Mouse (Mus musculus) forebrain, embryonic 14.5 days (tissue): ENCODE data around the gene Tuba3a. TPM values are rescaled to one million over a fixed set of nuclear protein-coding genes. Genes with fewer than 3 reads are reported as not detected.
A peak's percentile ranks its signal among the peaks of the same experiment; 100 is the strongest.
"Not testable (repeated sequence)": the region's sequence is repeated elsewhere in the genome, so short reads cannot be mapped to it uniquely, and the experiment has no call there.

ENCODE experiments used
- ATAC-seq: fragments of 200-750 bp; cut with Nextera tagmentation; 2 replicates; pipeline ENCODE4 v1.8.0; 2017; ENCODE audit warnings: mild to moderate bottlenecking, moderate library complexity
- DNase-seq: peaks from one replicate; pipeline ENCODE4 v3.0.0-alpha.2; 2015; ENCODE audit warnings: low spot score
- H3K27ac ChIP-seq: fragments of 300-500 bp; sonication (generic); 2 replicates; pipeline ENCODE4 v1.5.1; 2014; ENCODE audit warnings: low read depth, mild to moderate bottlenecking, control low read depth, low read length, moderate library complexity
- H3K27me3 ChIP-seq: fragments of 300-500 bp; sonication (generic); replicated peaks from 2 replicates; pipeline ENCODE4 v1.6.1; 2014; ENCODE audit warnings: low read length, control low read depth, mixed read lengths; ENCODE audit not compliant: control insufficient read depth, insufficient read depth
- H3K36me3 ChIP-seq: fragments of 300-500 bp; sonication (generic); 2 replicates; pipeline ENCODE4 v1.6.1; 2014; ENCODE audit warnings: low read length, control low read depth; ENCODE audit not compliant: control insufficient read depth, insufficient read depth
- H3K4me1 ChIP-seq: fragments of 300-500 bp; sonication (generic); 2 replicates; pipeline ENCODE4 v1.6.1; 2014; ENCODE audit warnings: antibody characterized with exemption, low read length, control low read depth; ENCODE audit not compliant: control insufficient read depth, insufficient read depth
- H3K4me2 ChIP-seq: fragments of 300-500 bp; sonication (generic); 2 replicates; pipeline ENCODE4 v1.6.1; 2014; ENCODE audit warnings: mild to moderate bottlenecking, control low read depth, low read length
- H3K4me3 ChIP-seq: fragments of 300-500 bp; sonication (generic); 2 replicates; pipeline ENCODE4 v1.5.1; 2014; ENCODE audit warnings: low read depth, low read length, control low read depth
- H3K9ac ChIP-seq: fragments of 300-500 bp; sonication (generic); 2 replicates; pipeline ENCODE4 v1.6.1; 2014; ENCODE audit warnings: mild to moderate bottlenecking, low read length, control low read depth, moderate library complexity
- H3K9me3 ChIP-seq: fragments of 300-500 bp; sonication (generic); replicated peaks from 2 replicates; pipeline ENCODE4 v1.6.1; 2016; ENCODE audit warnings: low read length, control low read depth, mixed read lengths; ENCODE audit not compliant: control insufficient read depth
- WGBS: fragments of 180-500 bp; shearing (Covaris S2); extraction: QIAGEN DNeasy Blood & Tissue Kit; methylation state at CpG from one replicate; pipeline ENCODE4 v1.1.7; 2014; 5-methylcytosine and 5-hydroxymethylcytosine counted together
- polyA plus RNA-seq: library from polyadenylated mRNA; unstranded; fragments of >200 nt; fragmentation: Nextera tagmentation; extraction: Ambion mirVana; gene quantifications from 2 replicates; pipeline ENCODE4 v1.2.1, GENCODE M21; 2014

The Tuba3a gene
- polyA plus RNA-seq, 1 experiment from 2014 or later = 0.15 TPM

DNA sequence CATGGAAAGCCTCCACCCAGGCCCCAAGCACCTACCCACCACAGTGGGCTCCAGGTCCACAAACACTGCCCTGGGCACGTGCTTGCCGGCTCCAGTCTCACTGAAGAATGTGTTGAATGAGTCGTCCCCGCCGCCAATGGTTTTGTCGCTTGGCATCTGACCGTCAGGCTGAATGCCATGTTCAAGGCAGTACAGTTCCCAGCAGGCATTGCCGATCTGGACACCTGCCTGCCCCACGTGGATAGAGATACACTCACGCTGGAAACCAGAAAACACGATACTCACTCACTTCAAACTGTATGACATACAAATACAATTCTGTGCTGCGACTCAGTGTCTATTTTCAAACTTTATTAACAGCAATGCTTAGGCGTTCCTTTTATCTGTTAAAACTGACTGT is 3.1 kb downstream of the Tuba3a start:
- not testable (repeated sequence) for H3K4me3 ChIP-seq, ATAC-seq, H3K36me3 ChIP-seq, H3K9ac ChIP-seq, DNase-seq, H3K9me3 ChIP-seq, H3K4me2 ChIP-seq, H3K4me1 ChIP-seq, H3K27ac ChIP-seq, H3K27me3 ChIP-seq
- WGBS = 90% methylated on average over 13 of the region's 13 CpGs

DNA sequence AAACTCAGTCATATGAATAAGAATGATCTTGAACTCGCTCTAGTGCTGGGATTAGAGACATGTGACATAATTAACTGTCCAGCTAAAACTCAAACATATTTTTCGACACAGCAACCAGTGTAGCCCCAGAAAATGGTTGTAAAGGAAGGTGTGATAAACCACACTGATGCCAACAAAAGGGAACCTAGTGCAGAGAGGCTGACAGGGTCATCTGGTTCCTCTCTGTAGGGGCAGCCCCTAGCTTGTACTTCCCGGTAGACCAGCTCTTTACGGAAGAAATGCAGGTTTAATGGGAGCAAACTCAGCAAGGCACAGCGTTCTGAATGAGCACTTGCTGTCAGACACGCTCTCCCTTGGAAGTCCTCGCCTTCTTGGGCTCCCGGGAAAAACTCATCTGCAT is 6.1 kb downstream of the Tuba3a start:
- H3K4me2 ChIP-seq = no peak overlapping the region
- ATAC-seq = no peak
- 69% methylated on average over 8 of the region's 8 CpGs for WGBS

GRCm38 (mm10) chr6:125274841-125275563 is 10.8 kb downstream of the Tuba3a start:
- Histone ChIP-seq H3K27me3 (no peaks in the 10 kb centered on the region), H3K27ac (no peak overlapping the region), H3K4me3 (no peak overlapping the region), H3K9ac (no peak overlapping the region), H3K36me3 (no peaks in the 10 kb centered on the region), H3K9me3 (no peaks in the 10 kb centered on the region), H3K4me1 (no peaks in the 10 kb centered on the region), H3K4me2 (no peak overlapping the region)
- WGBS = 64% methylated on average over 15 of the region's 15 CpGs
- ATAC-seq (no peak), DNase-seq (peak; percentile 36)

More for the DNA sequence above, 6.1 kb downstream of the Tuba3a start:
- Histone ChIP-seq H3K27me3 (no peaks in the 10 kb centered on the region), H3K27ac (no peak overlapping the region), H3K9ac (no peak overlapping the region), H3K4me3 (no peak overlapping the region), H3K4me1 (no peaks in the 10 kb centered on the region), H3K9me3 (no peaks in the 10 kb centered on the region), H3K36me3 (no peaks in the 10 kb centered on the region)
- DNase-seq = no peak

DNA sequence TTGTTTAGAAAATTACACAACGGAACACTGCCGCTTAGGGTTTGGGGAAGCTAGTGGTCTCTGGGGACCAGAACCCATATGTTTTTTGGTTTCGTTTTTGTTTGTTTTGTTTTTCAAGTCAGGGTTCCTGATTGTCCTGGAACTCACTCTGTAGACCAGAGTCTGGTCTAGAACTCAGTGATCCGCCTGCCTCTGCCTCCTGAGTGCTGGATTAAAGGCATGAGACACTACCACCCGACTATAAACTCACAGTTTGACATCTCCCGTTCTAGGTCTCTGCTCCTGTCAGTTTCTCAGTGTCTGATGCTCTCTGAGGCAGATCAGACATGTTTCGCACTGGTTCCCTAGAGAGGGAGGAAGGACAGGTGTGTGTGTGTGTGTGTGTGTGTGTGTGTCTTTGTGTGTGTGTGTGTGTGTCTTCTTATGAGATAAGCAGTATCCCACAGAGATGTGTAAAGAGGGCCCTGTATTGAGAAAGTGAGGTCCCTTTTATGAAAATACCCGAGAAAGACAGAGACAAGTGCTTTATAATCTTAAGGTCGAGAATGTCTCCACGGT is 13.5 kb downstream of the Tuba3a start:
- H3K9ac ChIP-seq = no peak overlapping the region
- no peaks in the 10 kb centered on the region for H3K27me3 ChIP-seq
- H3K9me3 ChIP-seq = no peaks in the 10 kb centered on the region
- 70% methylated on average over 10 of the region's 10 CpGs for WGBS
- ATAC-seq (no peak), DNase-seq (no peak)
- no peaks in the 10 kb centered on the region for H3K36me3 ChIP-seq
- no peaks in the 10 kb centered on the region for H3K4me1 ChIP-seq
- no peak overlapping the region for H3K27ac ChIP-seq
- H3K4me3 ChIP-seq = no peak overlapping the region
- no peak overlapping the region for H3K4me2 ChIP-seq

GRCm38 (mm10) chr6:125271455-125272227 is 14.2 kb downstream of the Tuba3a start:
- H3K9ac ChIP-seq = 0 out of 2 replicates have a peak overlapping the region, but pooled peaks have one; percentile 5
- DNase-seq (peak; percentile 96), ATAC-seq (peak; percentile 93)
- peak overlapping the region; percentile 32 for H3K4me2 ChIP-seq
- no peak overlapping the region for H3K4me3 ChIP-seq
- H3K9me3 ChIP-seq = no peaks in the 10 kb centered on the region
- no peaks in the 10 kb centered on the region for H3K36me3 ChIP-seq
- 17% methylated on average over 17 of the region's 17 CpGs for WGBS
- no peaks in the 10 kb centered on the region for H3K4me1 ChIP-seq
- H3K27ac ChIP-seq = no peak overlapping the region
- H3K27me3 ChIP-seq = no peaks in the 10 kb centered on the region

GRCm38 (mm10) chr6:125268799-125269198 is 17.0 kb downstream of the Tuba3a start:
- no peak overlapping the region for H3K4me2 ChIP-seq
- H3K36me3 ChIP-seq = no peaks in the 10 kb centered on the region
- WGBS = 50% methylated on average over 6 of the region's 6 CpGs
- H3K4me3 ChIP-seq = no peak overlapping the region
- no peaks in the 10 kb centered on the region for H3K9me3 ChIP-seq
- no peaks in the 10 kb centered on the region for H3K27me3 ChIP-seq
- DNase-seq (no peak), ATAC-seq (no peak)
- no peak overlapping the region for H3K9ac ChIP-seq
- no peaks in the 10 kb centered on the region for H3K4me1 ChIP-seq
- no peak overlapping the region for H3K27ac ChIP-seq

GRCm38 (mm10) chr6:125267469-125267868 is 18.4 kb downstream of the Tuba3a start:
- DNase-seq = no peak
- ATAC-seq = no peak
- no peak overlapping the region for H3K9ac ChIP-seq
- no peaks in the 10 kb centered on the region for H3K36me3 ChIP-seq
- H3K9me3 ChIP-seq = no peaks in the 10 kb centered on the region
- WGBS = 79% methylated on average over 3 of the region's 3 CpGs
- no peaks in the 10 kb centered on the region for H3K4me1 ChIP-seq
- no peak overlapping the region for H3K4me3 ChIP-seq
- no peaks in the 10 kb centered on the region for H3K27me3 ChIP-seq
- no peak overlapping the region for H3K27ac ChIP-seq
- no peak overlapping the region for H3K4me2 ChIP-seq

GRCm38 (mm10) chr6:125266600-125266999 is 19.2 kb downstream of the Tuba3a start:
- ATAC-seq, H3K9me3 ChIP-seq, H3K27me3 ChIP-seq, H3K4me2 ChIP-seq, H3K36me3 ChIP-seq, H3K4me1 ChIP-seq, H3K9ac ChIP-seq, DNase-seq, H3K27ac ChIP-seq, H3K4me3 ChIP-seq: not testable (repeated sequence)
- WGBS = 64% methylated on average over 6 of the region's 6 CpGs

DNA sequence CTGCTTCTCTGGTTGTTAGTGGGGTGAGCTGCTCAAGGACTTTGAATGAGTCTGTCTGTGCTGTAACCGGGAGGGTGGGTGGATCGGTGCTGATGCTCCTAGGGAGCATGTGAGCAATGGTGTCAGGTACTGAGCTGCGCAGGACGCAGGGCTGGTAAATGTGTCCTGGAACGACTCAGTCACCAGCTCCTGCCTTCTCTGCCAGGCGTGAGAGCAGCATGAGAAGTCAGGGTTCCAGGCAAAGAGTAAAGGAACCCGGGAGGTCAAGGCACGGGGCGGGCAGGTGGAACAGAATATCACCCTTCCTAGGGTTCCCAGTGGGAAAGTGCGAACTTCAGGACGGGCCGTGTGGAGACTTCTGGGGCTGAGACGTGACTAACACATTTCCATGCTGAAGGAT is 19.8 kb downstream of the Tuba3a start:
- Histone ChIP-seq H3K9me3 (no peaks in the 10 kb centered on the region), H3K4me3 (no peak overlapping the region), H3K27ac (no peak overlapping the region), H3K27me3 (no peaks in the 10 kb centered on the region), H3K9ac (no peak overlapping the region), H3K36me3 (no peaks in the 10 kb centered on the region), H3K4me1 (no peaks in the 10 kb centered on the region), H3K4me2 (no peak overlapping the region)
- DNase-seq = no peak
- 75% methylated on average over 13 of the region's 13 CpGs for WGBS
- ATAC-seq = no peak
